ENCODE assay signal across 23 mouse cellular contexts in genomic region chr11:77645481-77645880, GRCm38 (mm10). TPM values are rescaled to one million over a fixed set of nuclear protein-coding genes. Genes with fewer than 3 reads are reported as not detected.
DNase-seq lines count a peak whose midpoint lies in the region; ATAC-seq and TF ChIP-seq lines count a peak whose summit lies in the region.
"Had no signal": no experiment of that assay in that cellular context is flagged by ENCODE, and none has a peak within 500 bp of the region (broad histone marks: within the 10 kb centered on the region; RNA-seq: fewer than 3 reads in every experiment).

No protein-coding gene starts in this region.

- ATAC-seq in cerebellum, adult (ENCODE audit: insufficient number of reproducible peaks, low FRiP score, low TSS enrichment), result peak; percentile 49; the same call in 1 of the 2 replicates
- ATAC-seq: CD4-positive, CD25-positive, alpha-beta regulatory T cell, adult 4 months; liver, postnatal 0 days; midbrain, embryonic 13.5 days; Patski had no signal

- no peak for TF ChIP-seq CTCF in layer of hippocampus, adult 2 months (conservative IDR thresholded peaks at IDR 0.05)

- peak overlapping the region; percentile 28; the same call in 1 of the 2 replicates for H3K27ac ChIP-seq in layer of hippocampus, adult 2 months
- H3K27ac ChIP-seq: hindbrain, embryonic 12.5 days; limb, embryonic 10.5 days; midbrain, embryonic 13.5 days; stomach, embryonic 15.5 days had no signal

- H3K4me3 ChIP-seq in layer of hippocampus, adult 2 months, result no peak overlapping the region
- H3K4me3 ChIP-seq: heart, embryonic 12.5 days; hindbrain, embryonic 12.5 days; limb, embryonic 10.5 days; midbrain, embryonic 13.5 days; myocyte; stomach, embryonic 15.5 days had no signal

- no peak for DNase-seq in cerebellum, postnatal 4 days (ENCODE audit: low spot score in 2 of 2)
- no peak for DNase-seq in layer of hippocampus, adult 2 months (ENCODE audit: low spot score in 2 of 2)
- DNase-seq in layer of hippocampus, adult 11-12 months (ENCODE audit: low spot score), result no peak
- peak; percentile 52 for DNase-seq in cerebellum, adult 11-12 months
- DNase-seq in cerebellum, postnatal 14 days, result peak; percentile 57 to 77
- no peak for DNase-seq in adrenal gland, postnatal 10 days
- no peak for DNase-seq in spleen, postnatal 4 days (ENCODE audit: low spot score in 2 of 2)
- DNase-seq: adrenal gland, postnatal 36 days; heart, postnatal 14 days; kidney, adult 8-10 months; kidney, postnatal 4 days; liver, postnatal 0 days; lung, postnatal 14 days; thymus, adult 2 months had no signal

RNA-seq across cellular contexts. Expression of gene Taok1, which starts 37.9 kb away (rescaled TPM):
- 100 to 1,000 TPM; 112 to 114 TPM for total RNA-seq in layer of hippocampus, adult 2 months (2021)
- total RNA-seq in adrenal gland, postnatal 10 days (2021), result 10 to 100 TPM; 45.4 to 52.4 TPM

RNA-seq across cellular contexts. Expression of gene Nufip2, which starts 40.5 kb away (rescaled TPM):
- 10 to 100 TPM; 68.4 to 83.7 TPM for total RNA-seq in layer of hippocampus, adult 2 months (2021)
- 10 to 100 TPM; 66.1 to 69.1 TPM for total RNA-seq in adrenal gland, postnatal 10 days (2021)

Comparison
In these comparisons a context has a peak if more than half of its experiments do, and no peak if none do; other contexts are left out.
1. DNase-seq: peak in cerebellum, adult 11-12 months (single experiment) and cerebellum, postnatal 14 days (2 of 2); none in cerebellum, postnatal 4 days (0 of 2), layer of hippocampus, adult 2 months (0 of 2), layer of hippocampus, adult 11-12 months (single experiment), adrenal gland, postnatal 10 days (single experiment) and spleen, postnatal 4 days (0 of 2).